18 mouse cellular contexts compared by ENCODE assay signal in genomic region chr3:122497871-122498270, GRCm38 (mm10).
DNase-seq lines count a peak whose midpoint lies in the region; ATAC-seq and TF ChIP-seq lines count a peak whose summit lies in the region.
"Had no signal": no experiment of that assay in that cellular context is flagged by ENCODE, and none has a peak within 500 bp of the region (broad histone marks: within the 10 kb centered on the region; RNA-seq: fewer than 3 reads in every experiment).

No protein-coding gene starts in this region.

- DNase-seq in heart, adult 9 months (ENCODE audit: low spot score in 2 of 2) = peak; percentile 43 to 54
- no peak for DNase-seq in lung, postnatal 0 days (ENCODE audit: low spot score)
- no peak for DNase-seq in lung, adult 18-20 months
- DNase-seq in adrenal gland, postnatal 25 days = peak; percentile 68
- no peak for DNase-seq in left cerebral cortex, postnatal 10 days (ENCODE audit: extremely low spot score in 1 of 2, low spot score in 2 of 2)
- DNase-seq: cerebellum, adult 18-20 months; gastrocnemius, postnatal 14 days; kidney, postnatal 4 days; right cerebral cortex, postnatal 14 days; thymus, adult 18-20 months had no signal

- no peak for ATAC-seq in heart, embryonic 12.5 days (ENCODE audit: insufficient number of reproducible peaks, low FRiP score)
- ATAC-seq in lung, postnatal 0 days = peak; percentile 37; the same call in 1 of the 2 replicates
- no peak for ATAC-seq in cerebellum, adult (ENCODE audit: insufficient number of reproducible peaks, low FRiP score, low TSS enrichment)
- ATAC-seq: CD4-positive, CD25-positive, alpha-beta regulatory T cell, adult 4 months; midbrain, embryonic 15.5 days had no signal

- TF ChIP-seq POLR2A in small intestine, adult 2 months (IDR thresholded peaks at IDR 0.05; ENCODE audit: low read depth, low read length) = no peak

- no peak overlapping the region for H3K27ac ChIP-seq in heart, embryonic 12.5 days (ENCODE audit: poor library complexity, severe bottlenecking)
- no peak overlapping the region for H3K27ac ChIP-seq in lung, postnatal 0 days (ENCODE audit: low read length)
- H3K27ac ChIP-seq in small intestine, adult 2 months (ENCODE audit: insufficient read depth, low read depth, low read length) = peak overlapping the region; percentile 25; the same call in 1 of the 2 replicates
- H3K27ac ChIP-seq: liver, embryonic 14.5 days; midbrain, embryonic 15.5 days had no signal

- no peak for TF ChIP-seq EP300 in lung, postnatal 0 days (IDR thresholded peaks at IDR 0.05)

- no peak overlapping the region for H3K4me2 ChIP-seq in heart, embryonic 12.5 days
- H3K4me2 ChIP-seq in lung, postnatal 0 days (replicated peaks; ENCODE audit: low read depth, low read length) = no peak overlapping the region
- H3K4me2 ChIP-seq: embryonic facial prominence, embryonic 13.5 days; midbrain, embryonic 15.5 days had no signal

- H3K4me3 ChIP-seq in heart, embryonic 12.5 days = no peak overlapping the region
- no peak overlapping the region for H3K4me3 ChIP-seq in lung, postnatal 0 days (ENCODE audit: low read depth, low read length)
- no peak overlapping the region for H3K4me3 ChIP-seq in small intestine, adult 2 months (ENCODE audit: low read depth, low read length)
- H3K4me3 ChIP-seq: embryonic facial prominence, embryonic 13.5 days; limb, embryonic 10.5 days; midbrain, embryonic 15.5 days had no signal

- no peaks in the 10 kb centered on the region for H3K36me3 ChIP-seq in heart, embryonic 12.5 days
- no peaks in the 10 kb centered on the region for H3K36me3 ChIP-seq in lung, postnatal 0 days (ENCODE audit: insufficient read depth, low read length)
- H3K36me3 ChIP-seq in small intestine, adult 2 months (ENCODE audit: control insufficient read depth, insufficient read depth, low read length) = no peaks in the 10 kb centered on the region
- H3K36me3 ChIP-seq: embryonic facial prominence, embryonic 13.5 days; limb, embryonic 10.5 days; midbrain, embryonic 15.5 days had no signal

- peaks cover 3% of the 10 kb centered on the region; the same call in 1 of the 2 replicates for H3K27me3 ChIP-seq in heart, embryonic 12.5 days (replicated peaks)
- no peaks in the 10 kb centered on the region for H3K27me3 ChIP-seq in lung, postnatal 0 days (replicated peaks; ENCODE audit: insufficient read depth, low read length)
- H3K27me3 ChIP-seq in small intestine, adult 2 months (ENCODE audit: control insufficient read depth, insufficient read depth, low read length) = no peaks in the 10 kb centered on the region
- H3K27me3 ChIP-seq: midbrain, embryonic 15.5 days had no signal

- no peak for TF ChIP-seq CTCF in lung, postnatal 0 days (IDR thresholded peaks at IDR 0.05)
- no peak for TF ChIP-seq CTCF in small intestine, adult 2 months (IDR thresholded peaks at IDR 0.05; ENCODE audit: extremely low read depth, insufficient read length, insufficient replicate concordance, low read depth, low read length)

- no peaks in the 10 kb centered on the region for H3K4me1 ChIP-seq in heart, embryonic 12.5 days (replicated peaks)
- no peaks in the 10 kb centered on the region for H3K4me1 ChIP-seq in lung, postnatal 0 days (ENCODE audit: insufficient read depth, low read depth, low read length)
- peaks cover 15% of the 10 kb centered on the region; the same call in 1 of the 2 replicates for H3K4me1 ChIP-seq in small intestine, adult 2 months (ENCODE audit: control insufficient read depth, insufficient read depth, insufficient read length, low read length)

- H3K9ac ChIP-seq in heart, embryonic 12.5 days = no peak overlapping the region
- no peak overlapping the region for H3K9ac ChIP-seq in lung, postnatal 0 days (replicated peaks; ENCODE audit: low read depth)
- H3K9ac ChIP-seq: embryonic facial prominence, embryonic 13.5 days; liver, embryonic 14.5 days; midbrain, embryonic 15.5 days had no signal

- intact Hi-C loops in left cerebral cortex, postnatal 10 days (cut with DNase I) = no loop called here

- WGBS in heart, embryonic 12.5 days = 74% methylated on average over 6 of the region's 6 CpGs
- WGBS in lung, postnatal 0 days = 62% methylated on average over 6 of the region's 6 CpGs
- WGBS in small intestine, adult 2 months = 68% methylated on average over 6 of the region's 6 CpGs

- no peaks in the 10 kb centered on the region for H3K9me3 ChIP-seq in heart, embryonic 12.5 days (replicated peaks)
- no peaks in the 10 kb centered on the region for H3K9me3 ChIP-seq in lung, postnatal 0 days (ENCODE audit: low read length)
- H3K9me3 ChIP-seq: embryonic facial prominence, embryonic 13.5 days; limb, embryonic 10.5 days; midbrain, embryonic 15.5 days had no signal

Comparison
In these comparisons a context has a peak if more than half of its experiments do, and no peak if none do; other contexts are left out.
1. DNase-seq: peak in heart, adult 9 months (2 of 2) and adrenal gland, postnatal 25 days (single experiment); none in lung, postnatal 0 days (single experiment), lung, adult 18-20 months (0 of 2) and left cerebral cortex, postnatal 10 days (0 of 2).